Mouse (Mus musculus) embryonic facial prominence, embryonic 14.5 days (tissue): ENCODE results near the gene Zfp994. TPM values are rescaled to one million over a fixed set of nuclear protein-coding genes. Genes with fewer than 3 reads are reported as not detected.
A peak's percentile ranks its signal among the peaks of the same experiment; 100 is the strongest.
"Not testable (repeated sequence)": the region's sequence is repeated elsewhere in the genome, so short reads cannot be mapped to it uniquely, and the experiment has no call there.

ENCODE experiments used
- ATAC-seq: fragments of 200-750 bp; cut with Nextera tagmentation; 2 replicates; pipeline ENCODE4 v1.8.0; 2017; ENCODE audit warnings: low read depth, moderate number of reproducible peaks, moderate TSS enrichment
- DNase-seq: peaks from one replicate; pipeline ENCODE4 v3.0.0-alpha.2; 2015; ENCODE audit warnings: low spot score
- H3K27ac ChIP-seq: fragments of 300-500 bp; sonication (generic); replicated peaks from 2 replicates; pipeline ENCODE4 v1.5.1; 2014; ENCODE audit warnings: low read depth, mild to moderate bottlenecking, low read length, moderate library complexity
- H3K27me3 ChIP-seq: fragments of 300-500 bp; sonication (generic); replicated peaks from 2 replicates; pipeline ENCODE4 v1.6.1; 2014; ENCODE audit warnings: low read length; ENCODE audit not compliant: control insufficient read depth, insufficient read depth
- H3K36me3 ChIP-seq: fragments of 300-500 bp; sonication (generic); 2 replicates; pipeline ENCODE4 v1.6.1; 2014; ENCODE audit warnings: low read length, mixed read lengths; ENCODE audit not compliant: control insufficient read depth, insufficient read depth
- H3K4me1 ChIP-seq: fragments of 300-500 bp; sonication (generic); 2 replicates; pipeline ENCODE4 v1.6.1; 2014; ENCODE audit warnings: antibody characterized with exemption, low read length; ENCODE audit not compliant: control insufficient read depth, insufficient read depth
- H3K4me2 ChIP-seq: fragments of 300-500 bp; sonication (generic); 2 replicates; pipeline ENCODE4 v1.6.1; 2014; ENCODE audit warnings: low read depth, mild to moderate bottlenecking, low read length, moderate library complexity, mixed read lengths
- H3K4me3 ChIP-seq: fragments of 300-500 bp; sonication (generic); 2 replicates; pipeline ENCODE4 v1.5.1; 2014; ENCODE audit warnings: low read depth, mild to moderate bottlenecking, low read length
- H3K9ac ChIP-seq: fragments of 300-500 bp; sonication (generic); 2 replicates; pipeline ENCODE4 v1.6.1; 2014; ENCODE audit warnings: low read depth, mild to moderate bottlenecking, low read length, moderate library complexity, mixed read lengths
- H3K9me3 ChIP-seq: fragments of 300-500 bp; sonication (generic); 2 replicates; pipeline ENCODE4 v1.6.1; 2016; ENCODE audit warnings: low read length; ENCODE audit not compliant: control insufficient read depth
- WGBS: fragments of 180-500 bp; shearing (Covaris S2); extraction: QIAGEN DNeasy Blood & Tissue Kit; methylation state at CpG from one replicate; pipeline ENCODE4 v1.1.7; 2014; 5-methylcytosine and 5-hydroxymethylcytosine counted together
- polyA plus RNA-seq: library from polyadenylated mRNA; unstranded; fragments of >200 nt; fragmentation: Nextera tagmentation; extraction: Ambion mirVana; gene quantifications from 2 replicates; pipeline ENCODE4 v1.2.1, GENCODE M21; 2014

Zfp994 gene
- polyA plus RNA-seq: 2.6 and 3.0 TPM in 2 replicates

DNA sequence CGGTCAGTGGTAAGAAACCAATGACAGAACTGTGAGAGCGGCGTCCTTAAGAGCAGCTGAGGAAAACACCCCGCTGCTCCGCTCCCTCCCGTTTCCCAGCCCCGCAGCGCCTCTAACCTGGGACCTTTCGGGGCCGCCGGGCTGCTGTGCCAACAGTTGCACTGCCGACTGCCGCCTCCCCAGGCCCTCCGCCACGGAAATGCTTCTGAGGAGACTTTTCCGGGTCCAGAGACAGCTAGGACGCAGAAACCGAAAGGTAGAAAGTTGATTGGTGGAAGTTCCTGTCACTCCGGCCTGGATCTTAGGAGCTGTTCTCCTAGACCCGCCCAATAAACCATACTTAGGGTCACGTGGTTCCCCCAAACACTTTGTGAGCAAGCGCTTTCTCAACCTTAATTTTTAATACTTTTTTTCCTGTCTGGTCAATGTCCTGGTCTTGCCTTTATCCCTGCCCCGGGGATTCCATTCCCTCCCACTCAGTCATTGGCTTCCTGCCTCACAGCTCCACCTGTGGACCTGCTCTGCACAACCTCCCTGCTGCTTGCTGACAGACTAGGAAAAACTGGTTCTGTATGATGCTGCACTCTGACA, at the start of gene Zfp994:
TSS of gene Zfp994 (minus strand) at position 195 of the 591 bp plus-strand sequence.
- 1% methylated on average over 23 of the region's 23 CpGs for WGBS
- H3K36me3 ChIP-seq, H3K9me3 ChIP-seq, H3K4me1 ChIP-seq, H3K27ac ChIP-seq, H3K27me3 ChIP-seq: not testable (repeated sequence)
- ATAC-seq: peak; percentile 100
- peak; percentile 99 for DNase-seq
- peak within 1 kb of the TSS; percentile 51 for H3K4me3 ChIP-seq
- peak within 1 kb of the TSS; percentile 51 for H3K4me2 ChIP-seq
- H3K9ac ChIP-seq: peak within 1 kb of the TSS; percentile 71

DNA sequence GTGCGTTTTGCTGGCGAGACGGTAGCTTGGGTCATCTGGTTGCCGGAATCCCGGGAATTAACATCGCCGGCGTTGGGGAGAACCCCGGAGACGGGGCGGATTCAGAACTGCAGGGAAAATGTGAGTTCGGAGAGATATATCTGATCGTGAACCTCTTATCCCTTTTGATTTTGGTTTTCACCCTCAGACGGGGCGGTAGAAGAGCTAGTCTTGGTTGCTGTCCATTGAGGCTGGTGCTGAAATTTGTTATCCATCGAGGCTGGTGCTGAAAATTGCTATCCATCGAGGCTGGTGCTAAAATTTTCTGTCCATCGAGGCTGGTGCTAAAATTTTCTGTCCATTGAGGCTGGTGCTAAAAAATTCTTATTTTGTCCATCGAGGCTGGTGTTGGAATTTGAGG, 5.3 kb upstream of the Zfp994 start:
- H3K36me3 ChIP-seq, H3K4me3 ChIP-seq, H3K27me3 ChIP-seq, H3K9me3 ChIP-seq, DNase-seq, H3K27ac ChIP-seq, H3K4me1 ChIP-seq, H3K4me2 ChIP-seq, ATAC-seq, H3K9ac ChIP-seq: not testable (repeated sequence)
- 64% methylated on average over 18 of the region's 19 CpGs for WGBS

DNA sequence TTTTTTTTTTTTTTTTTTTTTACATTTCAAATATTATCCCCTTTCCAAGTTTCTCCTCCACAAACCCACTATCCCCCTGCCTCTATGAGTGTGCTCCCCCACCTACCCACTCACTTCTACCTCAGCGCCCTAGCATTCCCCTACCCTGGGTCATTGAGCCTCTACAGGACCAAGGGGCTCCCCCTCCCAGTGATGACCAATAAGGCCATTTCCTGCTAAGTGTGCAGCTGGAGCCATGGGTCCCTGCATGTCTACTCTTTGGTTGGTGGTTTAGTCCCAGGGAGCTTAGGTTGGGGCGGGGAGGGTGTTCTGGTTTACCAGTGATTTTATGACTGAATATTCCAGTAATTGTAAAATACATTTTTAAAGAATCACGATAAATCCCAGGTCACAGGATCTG, 401 bp downstream of the Zfp994 start:
- ATAC-seq: peak; percentile 70
- peak overlapping the region; percentile 71 for H3K9ac ChIP-seq
- peak overlapping the region; percentile 51 for H3K4me2 ChIP-seq
- not testable (repeated sequence) for H3K4me1 ChIP-seq, H3K36me3 ChIP-seq, H3K9me3 ChIP-seq, DNase-seq, H3K27ac ChIP-seq, H3K27me3 ChIP-seq
- whole genome bisulfite sequencing: 8% methylated on average over 2 of the region's 3 CpGs
- peak overlapping the region; percentile 51 for H3K4me3 ChIP-seq

DNA sequence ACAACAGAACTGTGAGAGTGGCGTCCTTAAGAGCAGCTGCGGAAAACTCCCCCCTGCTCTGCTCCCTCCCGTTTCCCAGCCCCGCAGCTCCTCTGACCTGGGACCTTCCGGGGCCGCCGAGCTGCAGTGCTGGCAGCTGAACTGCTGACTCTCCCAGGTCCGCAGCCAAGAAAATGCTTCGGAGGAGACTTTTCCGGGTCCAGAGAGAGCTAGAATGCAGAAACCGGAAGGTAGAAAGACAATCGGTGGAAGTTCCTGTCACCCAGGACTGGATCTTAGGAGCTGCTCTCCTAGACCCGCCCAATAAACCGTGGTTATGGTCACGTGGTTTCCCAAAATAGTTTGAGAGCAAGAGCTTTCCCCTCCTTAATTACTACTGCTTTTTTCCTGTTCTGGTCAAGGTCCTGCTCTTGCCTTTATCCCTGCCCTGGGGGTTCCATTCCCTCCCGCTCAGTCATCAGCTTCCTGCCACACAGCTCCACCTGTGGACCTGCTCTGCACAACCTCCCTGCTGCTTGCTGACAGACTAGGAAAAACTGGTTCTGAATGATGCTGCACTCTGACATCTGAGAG, 59.6 kb downstream of the Zfp994 start, which contains the start of gene Zfp947:
TSS of gene Zfp947 (minus strand) at position 469 of the 573 bp plus-strand sequence.
- WGBS: 0% methylated on average over 16 of the region's 16 CpGs
- peak; percentile 92 for ATAC-seq

DNA sequence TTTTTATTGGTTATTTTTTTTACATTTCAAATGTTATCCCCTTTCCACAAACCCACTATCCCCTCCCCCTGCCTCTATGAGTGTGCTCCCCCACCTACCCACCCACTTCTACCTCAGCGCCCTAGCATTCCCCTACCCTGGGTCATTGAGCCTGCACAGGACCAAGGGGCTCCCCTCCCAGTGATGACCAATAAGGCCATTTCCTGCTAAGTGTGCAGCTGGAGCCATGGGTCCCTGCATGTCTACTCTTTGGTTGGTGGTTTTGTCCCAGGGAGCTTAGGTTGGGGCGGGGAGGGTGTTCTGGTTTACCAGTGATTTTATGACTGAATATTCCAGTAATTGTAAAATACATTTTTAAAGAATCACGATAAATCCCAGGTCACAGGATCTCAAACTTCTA, 60.1 kb downstream of the Zfp994 start:
- ATAC-seq: peak; percentile 42; the same call in 1 of the 2 replicates
- H3K4me1 ChIP-seq, DNase-seq, H3K9me3 ChIP-seq, H3K36me3 ChIP-seq, H3K27me3 ChIP-seq, H3K27ac ChIP-seq: not testable (repeated sequence)
- Histone ChIP-seq H3K9ac (peak overlapping the region; percentile 60), H3K4me2 (peak overlapping the region; percentile 48), H3K4me3 (peak overlapping the region; percentile 44)
- WGBS: 7% methylated on average over 3 of the region's 3 CpGs

More for the DNA sequence above, 59.6 kb downstream of the Zfp994 start, which contains the start of gene Zfp947:
- H3K9ac ChIP-seq: peak within 1 kb of the TSS; percentile 60
- not testable (repeated sequence) for H3K27me3 ChIP-seq, H3K36me3 ChIP-seq, H3K4me1 ChIP-seq, H3K9me3 ChIP-seq, H3K27ac ChIP-seq
- peak within 1 kb of the TSS; percentile 48 for H3K4me2 ChIP-seq
- DNase-seq: peak; percentile 81
- peak within 1 kb of the TSS; percentile 44 for H3K4me3 ChIP-seq

DNA sequence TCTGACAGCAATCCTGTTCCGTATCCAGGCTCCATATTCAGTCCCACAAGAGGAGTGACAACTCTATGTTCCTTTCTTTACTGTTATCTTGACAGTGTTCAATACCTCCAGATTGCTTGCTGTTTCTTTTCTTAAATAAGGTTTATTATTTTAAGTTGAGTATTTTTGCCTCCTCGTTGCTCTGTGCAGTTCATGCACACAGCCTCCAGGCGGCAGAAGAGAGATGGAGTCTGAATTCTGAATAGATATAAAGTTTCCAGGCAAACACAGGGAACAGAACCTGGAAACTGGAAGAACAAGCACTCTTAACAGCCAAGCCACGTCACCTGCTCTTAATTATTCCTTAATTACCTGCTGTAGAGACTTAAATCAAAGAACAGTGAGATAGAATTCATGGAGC, 71.5 kb downstream of the Zfp994 start:
- not testable (repeated sequence) for H3K27me3 ChIP-seq, H3K4me2 ChIP-seq, H3K4me3 ChIP-seq, H3K27ac ChIP-seq, ATAC-seq, H3K9ac ChIP-seq, H3K9me3 ChIP-seq, H3K4me1 ChIP-seq, H3K36me3 ChIP-seq, DNase-seq
- WGBS: 66% methylated on average over 2 of the region's 4 CpGs

Other genes with a start within 250 kb of the Zfp994 start
- gene Zfp947, start 59.4 kb downstream of the Zfp994 start, polyA plus RNA-seq: 2.4 and 2.9 TPM in 2 replicates
- gene CT030661.1, start 89.2 kb upstream of the Zfp994 start, polyA plus RNA-seq: 13.6 and 13.7 TPM in 2 replicates
- 14.1 and 14.9 TPM in 2 replicates for gene Zfp944, start 135.8 kb upstream of the Zfp994 start, polyA plus RNA-seq
- gene Zfp758, start 135.8 kb upstream of the Zfp994 start, polyA plus RNA-seq: 10.4 and 10.7 TPM in 2 replicates
- gene Zfp946, start 198.6 kb upstream of the Zfp994 start, polyA plus RNA-seq: 14.4 and 15.3 TPM in 2 replicates